Mouse (Mus musculus) natural killer cell, adult 2 months (primary cell): Measurements from ENCODE around the gene Prorsd1.

Experiments used
- DNase-seq, 2 experiments: peaks; one replicate each; pipeline ENCODE4 v3.0.0; 2022; ENCODE audit warnings: low spot score in 2 of 2

Gene Prorsd1

DNA sequence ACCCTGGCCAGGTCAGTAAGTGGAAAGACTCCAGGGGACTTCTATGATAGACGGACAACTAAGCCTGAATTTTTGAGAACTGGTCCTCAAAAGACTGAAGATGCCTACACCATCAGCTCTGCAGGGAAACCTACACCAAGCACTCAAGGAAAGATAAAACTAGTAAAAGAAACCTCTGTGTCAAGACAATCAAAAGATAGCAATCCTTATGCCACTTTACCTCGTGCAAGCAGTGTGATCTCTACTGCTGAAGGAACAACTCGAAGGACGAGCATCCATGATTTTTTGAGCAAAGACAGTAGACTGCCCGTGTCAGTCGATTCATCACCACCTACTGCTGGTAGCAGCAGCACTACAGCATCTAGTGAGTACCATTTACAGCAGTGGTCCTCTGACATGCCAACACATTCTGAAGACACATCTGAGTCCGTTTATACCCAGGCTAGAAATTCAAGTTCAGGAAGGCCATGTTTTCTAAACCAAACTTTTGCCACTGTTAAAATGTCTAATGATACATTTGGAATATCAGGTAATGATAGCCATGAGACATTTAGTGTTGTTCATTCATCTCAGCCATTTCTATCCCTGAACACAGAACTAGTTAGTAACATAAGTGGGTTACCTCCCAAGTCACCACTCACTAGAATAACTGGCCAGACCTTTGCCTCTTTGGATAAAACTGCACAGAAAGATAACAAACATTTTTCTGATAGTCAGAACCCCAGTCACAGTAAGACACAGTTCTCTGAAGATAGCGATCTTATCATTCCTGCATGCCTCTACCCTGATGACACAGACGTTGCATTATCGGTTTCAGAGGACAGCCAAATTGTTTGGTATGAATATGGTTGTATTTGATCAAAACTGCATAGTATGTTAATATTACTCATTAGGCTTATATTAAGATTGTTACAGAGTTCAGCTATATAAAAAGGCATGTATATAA is 10.6 kb downstream of the Prorsd1 start:
- no peak for DNase-seq

DNA sequence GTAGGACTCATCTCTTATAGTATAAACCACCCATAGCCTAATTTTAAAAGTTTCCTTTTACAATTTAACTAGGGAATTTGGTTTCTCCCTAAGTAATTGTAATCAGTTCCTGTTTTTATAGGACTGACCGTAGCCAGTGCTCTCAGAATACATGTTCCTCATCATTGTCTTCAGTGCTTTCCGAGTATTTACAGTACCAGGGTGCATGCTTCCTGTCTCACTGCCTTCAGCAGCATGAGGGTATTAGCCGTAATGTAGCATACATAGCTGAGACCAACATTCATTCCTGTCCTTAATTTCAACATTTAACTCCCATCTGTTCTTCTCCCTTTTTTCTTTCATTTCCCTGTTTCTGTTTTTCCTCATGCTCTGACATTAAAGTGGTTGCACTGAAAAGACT is 17.9 kb downstream of the Prorsd1 start:
- DNase-seq, result no peak

GRCm38 (mm10) chr11:29493135-29493534 is 21.7 kb downstream of the Prorsd1 start:
- DNase-seq, result no peak

DNA sequence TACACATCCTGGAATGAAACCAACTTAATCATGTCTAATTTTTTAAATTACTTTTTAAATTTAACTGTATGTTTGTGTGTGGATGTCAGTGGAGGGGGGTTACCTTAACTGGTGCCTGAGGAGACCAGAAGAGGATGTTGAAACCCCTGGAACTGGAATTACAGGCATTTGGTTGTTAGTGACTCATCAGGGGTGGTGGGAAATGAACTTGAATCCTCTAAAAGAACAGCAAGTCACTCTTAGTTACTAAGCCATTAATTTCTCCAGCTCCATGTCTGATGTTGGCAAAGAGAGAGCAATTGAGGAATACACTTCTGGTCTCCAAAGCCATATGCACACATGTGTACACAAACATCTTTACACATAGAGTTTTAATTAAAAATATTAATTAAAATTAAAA is 40.2 kb downstream of the Prorsd1 start:
- DNase-seq, result no peak
